Mouse (Mus musculus): ENCODE measurements around the gene Gm20767. TPM values are rescaled to one million over a fixed set of nuclear protein-coding genes. Genes with fewer than 3 reads are reported as not detected.
"Not testable (repeated sequence)": the region's sequence is repeated elsewhere in the genome, so short reads cannot be mapped to it uniquely, and the experiment has no call there.

Gm20767 gene
- polyA plus RNA-seq (2017; shearing (Covaris generic)), result not detected

DNA sequence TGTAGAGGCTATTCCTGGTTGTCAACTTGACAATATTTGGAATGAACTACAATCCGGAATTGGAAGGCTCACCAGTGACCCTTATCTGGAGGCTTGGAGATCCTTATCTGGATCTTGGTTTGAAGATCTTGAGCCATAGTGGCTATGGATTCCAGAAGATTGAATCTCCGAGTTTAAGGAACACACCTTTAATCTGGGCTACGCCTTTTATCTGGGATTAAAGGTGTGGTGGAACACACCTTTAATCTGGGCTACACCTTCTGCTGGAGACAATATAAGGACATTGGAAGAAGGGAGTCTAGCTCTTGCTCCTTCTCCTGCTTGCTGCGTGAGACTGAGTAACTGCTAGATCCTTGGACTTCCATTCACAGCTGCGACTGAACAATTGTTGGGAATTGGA, at the start of gene Gm20767:
Gm20767 (plus strand) TSS at position 301 of the 400 bp plus-strand sequence.
- not testable (repeated sequence) for ATAC-seq

- ATAC-seq, result peak; percentile 48
Measured at GRCm38 (mm10) chr13:120092950-120093349, 47.1 kb upstream of the Gm20767 start.

DNA sequence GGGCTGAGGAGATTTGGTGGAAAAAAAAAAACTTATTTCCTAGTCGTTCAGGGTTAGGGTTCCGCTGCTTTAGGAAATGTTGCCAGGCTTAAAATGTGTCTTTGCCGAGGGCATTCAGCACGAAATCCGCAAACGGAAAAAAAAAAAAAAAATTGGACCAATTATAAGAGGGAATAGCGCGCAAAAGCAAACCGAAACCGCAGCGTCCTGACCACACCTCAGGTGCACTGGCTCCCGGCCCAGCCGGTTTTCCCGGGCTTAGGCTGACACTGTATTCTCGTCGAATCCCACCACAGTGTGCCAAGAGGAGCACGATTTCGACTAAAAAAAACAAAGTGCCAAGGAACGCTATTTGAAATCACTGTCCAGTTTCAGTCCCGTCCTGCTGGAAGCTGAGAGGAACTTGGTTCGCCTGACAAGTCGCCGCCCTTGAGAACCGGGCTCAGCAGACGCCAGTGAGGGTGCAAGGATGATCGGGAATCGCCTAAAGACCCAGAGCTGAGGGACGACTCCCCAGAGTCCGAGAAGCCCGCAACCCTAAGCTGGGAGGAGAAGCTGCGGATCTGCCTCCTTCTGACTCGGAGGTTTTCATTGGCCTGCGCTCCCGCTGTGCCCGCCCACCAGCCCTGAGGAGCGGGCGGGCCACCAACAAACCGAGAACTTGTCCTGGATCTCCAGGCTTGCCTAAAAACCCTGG, 43.7 kb upstream of the Gm20767 start:
- ATAC-seq, result peak; percentile 45

DNA sequence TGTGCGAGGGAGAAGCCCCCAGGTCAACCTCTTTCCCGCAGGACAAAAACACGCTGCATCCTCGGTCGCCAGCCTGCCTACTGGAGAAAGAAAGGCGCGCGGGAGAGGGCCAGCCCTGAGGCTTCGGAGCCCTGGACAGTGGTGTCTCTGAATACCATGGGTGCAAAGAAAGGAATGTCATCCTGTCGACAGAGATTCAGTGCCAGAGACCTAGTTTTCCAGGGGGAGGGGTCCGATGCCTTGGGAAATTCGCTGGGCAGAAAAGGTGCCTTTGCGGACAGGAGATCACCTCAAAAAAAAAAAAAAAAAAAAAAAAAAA, 43.1 kb upstream of the Gm20767 start:
- not testable (repeated sequence) for ATAC-seq

- peak; percentile 55 for ATAC-seq
Measured at GRCm38 (mm10) chr13:120099327-120099726, 40.7 kb upstream of the Gm20767 start.

GRCm38 (mm10) chr13:120106504-120106903, 33.5 kb upstream of the Gm20767 start:
- ATAC-seq, result not testable (repeated sequence)

DNA sequence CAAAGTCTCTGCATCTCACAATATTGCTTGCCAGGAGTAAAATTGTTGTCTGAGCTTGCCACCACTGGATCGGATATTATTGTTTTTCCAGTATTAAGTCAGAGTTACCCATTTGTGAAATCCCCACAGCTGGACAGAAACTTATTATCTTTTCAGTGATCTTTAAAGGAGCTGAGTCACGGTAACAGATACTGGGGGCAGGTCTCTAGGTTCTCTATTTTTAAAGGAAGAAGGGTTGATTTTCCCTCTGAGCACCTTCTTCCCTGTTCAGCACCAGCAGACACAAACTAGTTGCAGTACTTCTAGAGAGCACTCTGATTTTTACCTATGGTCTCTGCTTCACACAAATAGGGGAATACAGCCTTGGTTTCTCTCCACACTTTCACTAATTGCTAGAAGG, 33.0 kb upstream of the Gm20767 start:
- ATAC-seq, result not testable (repeated sequence)

- ATAC-seq, result not testable (repeated sequence)
Measured at GRCm38 (mm10) chr13:120142348-120142747, 2.3 kb downstream of the Gm20767 start.

- ATAC-seq, result not testable (repeated sequence)
Measured at GRCm38 (mm10) chr13:120149660-120150407, 9.8 kb downstream of the Gm20767 start.

GRCm38 (mm10) chr13:120150589-120150988, 10.5 kb downstream of the Gm20767 start:
- not testable (repeated sequence) for ATAC-seq

DNA sequence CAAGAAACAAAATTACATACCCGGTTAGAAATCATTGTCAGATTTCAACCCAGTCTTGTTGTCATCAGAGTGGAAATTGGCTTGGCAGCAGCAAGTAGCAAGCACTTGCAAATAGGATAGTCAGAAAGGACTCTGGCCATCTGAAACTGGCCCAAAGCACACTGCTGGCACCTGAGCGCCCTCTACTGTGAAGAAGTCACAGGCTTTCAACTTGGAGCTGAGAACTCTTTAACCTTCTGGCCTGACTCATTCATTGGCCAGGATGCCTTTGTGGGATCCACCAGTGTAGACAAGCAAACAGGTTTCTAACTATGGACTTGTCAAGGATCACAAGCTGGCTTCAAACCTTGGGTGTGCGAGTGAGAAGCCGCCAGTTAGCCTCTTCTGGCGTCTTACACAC, 28.3 kb downstream of the Gm20767 start:
- not testable (repeated sequence) for ATAC-seq

GRCm38 (mm10) chr13:120172133-120172532, 32.1 kb downstream of the Gm20767 start, which contains the start of gene Gm21818:
TSS of gene Gm21818 (plus strand) at chr13:120172433.
- ATAC-seq, result not testable (repeated sequence)

GRCm38 (mm10) chr13:120196189-120196821, 56.3 kb downstream of the Gm20767 start:
- ATAC-seq, result not testable (repeated sequence)

Other genes with a start within 250 kb of the Gm20767 start
- not detected for gene Tcstv1, start 245.5 kb upstream of the Gm20767 start, polyA plus RNA-seq (2017; shearing (Covaris generic))
- gene Gm21761, start 211.0 kb upstream of the Gm20767 start, polyA plus RNA-seq (2017; shearing (Covaris generic)), result not detected
- not detected for gene B020031M17Rik, start 189.4 kb upstream of the Gm20767 start, polyA plus RNA-seq (2017; shearing (Covaris generic))
- not detected for gene Gm36079, start 113.2 kb upstream of the Gm20767 start, polyA plus RNA-seq (2017; shearing (Covaris generic))
- gene Gm21188, start 88.1 kb upstream of the Gm20767 start, polyA plus RNA-seq (2017; shearing (Covaris generic)), result 1 to 10 TPM in 1 of 2 experiments, not detected in 1; 1.6 TPM
- not detected for gene Gm21818, start 32.2 kb downstream of the Gm20767 start, polyA plus RNA-seq (2017; shearing (Covaris generic))
- not detected for gene Gm21762, start 75.7 kb downstream of the Gm20767 start, polyA plus RNA-seq (2017; shearing (Covaris generic))
- not detected for gene Gm21731, start 98.9 kb downstream of the Gm20767 start, polyA plus RNA-seq (2017; shearing (Covaris generic))
- not detected for gene AF067061, start 122.9 kb downstream of the Gm20767 start, polyA plus RNA-seq (2017; shearing (Covaris generic))
- 10 to 100 TPM; 26.5 to 75.3 TPM for gene BC147527, start 160.1 kb downstream of the Gm20767 start, polyA plus RNA-seq (2017; shearing (Covaris generic))
- gene Tcstv3, start 176.6 kb downstream of the Gm20767 start, polyA plus RNA-seq (2017; shearing (Covaris generic)), result not detected

Data from activated CD4-positive, CD25-positive, alpha-beta regulatory T cell, adult 4 months (primary cell).